ENCODE assay signal across 20 mouse cellular contexts in the genomic region with DNA sequence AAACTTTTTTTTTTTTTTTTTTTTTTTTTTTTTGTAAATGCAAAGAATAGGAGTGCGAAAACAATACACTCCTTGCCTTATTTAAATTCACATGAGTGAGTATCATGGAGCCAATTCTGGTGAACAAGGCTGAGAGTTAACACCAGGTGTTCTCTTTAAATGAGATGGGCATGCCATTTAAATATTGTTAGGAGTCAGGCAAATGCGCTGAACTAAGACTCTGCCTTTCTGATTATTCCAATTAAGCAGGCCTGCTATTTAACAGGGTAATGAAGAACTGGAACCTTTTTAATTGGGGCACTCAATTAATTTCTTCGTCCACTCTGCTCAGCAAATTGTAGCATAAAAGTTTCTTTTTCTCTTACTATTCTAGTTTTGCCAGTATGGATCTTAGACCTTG.
DNase-seq lines count a peak whose midpoint lies in the region; ATAC-seq and TF ChIP-seq lines count a peak whose summit lies in the region.
"Had no signal": no experiment of that assay in that cellular context is flagged by ENCODE, and none has a peak within 500 bp of the region (broad histone marks: within the 10 kb centered on the region; RNA-seq: fewer than 3 reads in every experiment).

No protein-coding gene starts in this region.

- WGBS in forebrain, embryonic 12.5 days: 53% methylated on average over 3 of the region's 3 CpGs
- 25% methylated on average over 3 of the region's 3 CpGs for WGBS in forebrain, postnatal 0 days
- WGBS in forebrain, embryonic 13.5 days: 46% methylated on average over 3 of the region's 3 CpGs
- WGBS in forebrain, embryonic 15.5 days: 31% methylated on average over 3 of the region's 3 CpGs
- 82% methylated on average over 3 of the region's 3 CpGs for WGBS in kidney, embryonic 15.5 days

- H3K4me1 ChIP-seq in forebrain, embryonic 12.5 days: no peaks in the 10 kb centered on the region
- H3K4me1 ChIP-seq in forebrain, postnatal 0 days (ENCODE audit: insufficient read depth): 0 out of 2 replicates have a peak, but pooled peaks cover 4% of the 10 kb centered on the region
- H3K4me1 ChIP-seq in forebrain, embryonic 13.5 days: 0 out of 2 replicates have a peak, but pooled peaks cover 4% of the 10 kb centered on the region
- H3K4me1 ChIP-seq in forebrain, embryonic 15.5 days: peaks cover 4% of the 10 kb centered on the region; the same call in 1 of the 2 replicates
- no peaks in the 10 kb centered on the region for H3K4me1 ChIP-seq in kidney, embryonic 15.5 days
- H3K4me1 ChIP-seq: embryonic facial prominence, embryonic 13.5 days; embryonic facial prominence, embryonic 15.5 days had no signal

- H3K9me3 ChIP-seq in forebrain, embryonic 12.5 days: no peaks in the 10 kb centered on the region
- no peaks in the 10 kb centered on the region for H3K9me3 ChIP-seq in forebrain, postnatal 0 days (ENCODE audit: low read length)
- no peaks in the 10 kb centered on the region for H3K9me3 ChIP-seq in forebrain, embryonic 13.5 days (replicated peaks)
- no peaks in the 10 kb centered on the region for H3K9me3 ChIP-seq in forebrain, embryonic 15.5 days
- H3K9me3 ChIP-seq in kidney, embryonic 15.5 days (replicated peaks): no peaks in the 10 kb centered on the region
- H3K9me3 ChIP-seq: embryonic facial prominence, embryonic 13.5 days; embryonic facial prominence, embryonic 15.5 days had no signal

- H3K4me3 ChIP-seq in forebrain, embryonic 12.5 days (replicated peaks): no peak overlapping the region
- no peak overlapping the region for H3K4me3 ChIP-seq in forebrain, postnatal 0 days (ENCODE audit: low read depth, low read length)
- H3K4me3 ChIP-seq in forebrain, embryonic 13.5 days: no peak overlapping the region
- no peak overlapping the region for H3K4me3 ChIP-seq in forebrain, embryonic 15.5 days
- no peak overlapping the region for H3K4me3 ChIP-seq in kidney, embryonic 15.5 days (replicated peaks)
- H3K4me3 ChIP-seq: embryonic facial prominence, embryonic 13.5 days; embryonic facial prominence, embryonic 15.5 days; erythroblast, embryonic 14.5 days had no signal

- no peak overlapping the region for H3K27ac ChIP-seq in forebrain, embryonic 12.5 days
- no peak overlapping the region for H3K27ac ChIP-seq in forebrain, postnatal 0 days (ENCODE audit: low read depth, low read length)
- H3K27ac ChIP-seq in forebrain, embryonic 13.5 days: no peak overlapping the region
- no peak overlapping the region for H3K27ac ChIP-seq in forebrain, embryonic 15.5 days (replicated peaks)
- H3K27ac ChIP-seq in kidney, embryonic 15.5 days: no peak overlapping the region
- H3K27ac ChIP-seq: embryonic facial prominence, embryonic 13.5 days; embryonic facial prominence, embryonic 15.5 days had no signal

- no peak for TF ChIP-seq CTCF in forebrain, postnatal 0 days (IDR thresholded peaks at IDR 0.05; ENCODE audit: low read depth)
- TF ChIP-seq CTCF in brain, embryonic 14.5 days (IDR thresholded peaks at IDR 0.05; ENCODE audit: borderline replicate concordance, extremely low read depth, insufficient read depth, insufficient read length): no peak

- ATAC-seq in forebrain, embryonic 12.5 days (ENCODE audit: low FRiP score): peak; percentile 60; the same call in 1 of the 2 replicates
- ATAC-seq in forebrain, postnatal 0 days: no peak
- ATAC-seq in forebrain, embryonic 13.5 days: peak; percentile 86
- peak; percentile 74 for ATAC-seq in forebrain, embryonic 15.5 days (replicated peaks)
- no peak for ATAC-seq in kidney, embryonic 15.5 days (replicated peaks; ENCODE audit: low FRiP score)

- no peaks in the 10 kb centered on the region for H3K36me3 ChIP-seq in forebrain, embryonic 12.5 days (replicated peaks)
- no peaks in the 10 kb centered on the region for H3K36me3 ChIP-seq in forebrain, postnatal 0 days (ENCODE audit: insufficient read depth)
- no peaks in the 10 kb centered on the region for H3K36me3 ChIP-seq in forebrain, embryonic 13.5 days (ENCODE audit: poor library complexity, severe bottlenecking)
- H3K36me3 ChIP-seq in forebrain, embryonic 15.5 days: no peaks in the 10 kb centered on the region
- no peaks in the 10 kb centered on the region for H3K36me3 ChIP-seq in kidney, embryonic 15.5 days
- H3K36me3 ChIP-seq: embryonic facial prominence, embryonic 13.5 days; embryonic facial prominence, embryonic 15.5 days had no signal

- DNase-seq in forebrain, postnatal 0 days: no peak
- peak; percentile 82 for DNase-seq in brain, embryonic 14.5 days (ENCODE audit: low read depth)
- DNase-seq in layer of hippocampus, postnatal 14 days (ENCODE audit: low spot score in 2 of 2): no peak
- no peak for DNase-seq in cerebellum, adult 11-12 months
- DNase-seq: adrenal gland, adult 2 months; adrenal gland, postnatal 10 days; adrenal gland, postnatal 25 days; cerebellum, adult 18-20 months; cerebellum, adult 8-10 months; cerebellum, adult 9-11 months; cerebellum, postnatal 14 days; cerebellum, postnatal 36 days; embryo, embryonic 11 days had no signal

- H3K9ac ChIP-seq in forebrain, embryonic 12.5 days: no peak overlapping the region
- no peak overlapping the region for H3K9ac ChIP-seq in forebrain, postnatal 0 days
- H3K9ac ChIP-seq in forebrain, embryonic 13.5 days: no peak overlapping the region
- no peak overlapping the region for H3K9ac ChIP-seq in forebrain, embryonic 15.5 days (replicated peaks)
- H3K9ac ChIP-seq in kidney, embryonic 15.5 days: no peak overlapping the region
- H3K9ac ChIP-seq: embryonic facial prominence, embryonic 13.5 days; embryonic facial prominence, embryonic 15.5 days had no signal

- no peak for TF ChIP-seq POLR2A in brain, embryonic 14.5 days (IDR thresholded peaks at IDR 0.05; ENCODE audit: borderline replicate concordance, extremely low read depth, insufficient read depth, insufficient read length, poor library complexity, severe bottlenecking)

- no peaks in the 10 kb centered on the region for H3K27me3 ChIP-seq in forebrain, embryonic 12.5 days
- no peaks in the 10 kb centered on the region for H3K27me3 ChIP-seq in forebrain, postnatal 0 days (ENCODE audit: insufficient read depth, low read length)
- no peaks in the 10 kb centered on the region for H3K27me3 ChIP-seq in forebrain, embryonic 13.5 days
- no peaks in the 10 kb centered on the region for H3K27me3 ChIP-seq in forebrain, embryonic 15.5 days
- no peaks in the 10 kb centered on the region for H3K27me3 ChIP-seq in kidney, embryonic 15.5 days
- H3K27me3 ChIP-seq: embryonic facial prominence, embryonic 13.5 days; embryonic facial prominence, embryonic 15.5 days had no signal

- no peak overlapping the region for H3K4me2 ChIP-seq in forebrain, embryonic 12.5 days
- H3K4me2 ChIP-seq in forebrain, postnatal 0 days (ENCODE audit: low read depth): no peak overlapping the region
- no peak overlapping the region for H3K4me2 ChIP-seq in forebrain, embryonic 13.5 days
- no peak overlapping the region for H3K4me2 ChIP-seq in forebrain, embryonic 15.5 days (replicated peaks)
- no peak overlapping the region for H3K4me2 ChIP-seq in kidney, embryonic 15.5 days
- H3K4me2 ChIP-seq: embryonic facial prominence, embryonic 13.5 days; embryonic facial prominence, embryonic 15.5 days had no signal

Comparison
In these comparisons a context has a peak if more than half of its experiments do, and no peak if none do; other contexts are left out.
1. ATAC-seq: peak in forebrain, embryonic 12.5 days (single experiment), forebrain, embryonic 13.5 days (single experiment) and forebrain, embryonic 15.5 days (single experiment); none in forebrain, postnatal 0 days (single experiment) and kidney, embryonic 15.5 days (single experiment).